Mouse (Mus musculus) T-cell, adult 2 months (primary cell): Measurements from ENCODE around the gene Med13l.

Source experiments
- DNase-seq: peaks from one replicate; pipeline ENCODE4 v3.0.0; 2022; ENCODE audit warnings: low spot score

The Med13l gene

DNA sequence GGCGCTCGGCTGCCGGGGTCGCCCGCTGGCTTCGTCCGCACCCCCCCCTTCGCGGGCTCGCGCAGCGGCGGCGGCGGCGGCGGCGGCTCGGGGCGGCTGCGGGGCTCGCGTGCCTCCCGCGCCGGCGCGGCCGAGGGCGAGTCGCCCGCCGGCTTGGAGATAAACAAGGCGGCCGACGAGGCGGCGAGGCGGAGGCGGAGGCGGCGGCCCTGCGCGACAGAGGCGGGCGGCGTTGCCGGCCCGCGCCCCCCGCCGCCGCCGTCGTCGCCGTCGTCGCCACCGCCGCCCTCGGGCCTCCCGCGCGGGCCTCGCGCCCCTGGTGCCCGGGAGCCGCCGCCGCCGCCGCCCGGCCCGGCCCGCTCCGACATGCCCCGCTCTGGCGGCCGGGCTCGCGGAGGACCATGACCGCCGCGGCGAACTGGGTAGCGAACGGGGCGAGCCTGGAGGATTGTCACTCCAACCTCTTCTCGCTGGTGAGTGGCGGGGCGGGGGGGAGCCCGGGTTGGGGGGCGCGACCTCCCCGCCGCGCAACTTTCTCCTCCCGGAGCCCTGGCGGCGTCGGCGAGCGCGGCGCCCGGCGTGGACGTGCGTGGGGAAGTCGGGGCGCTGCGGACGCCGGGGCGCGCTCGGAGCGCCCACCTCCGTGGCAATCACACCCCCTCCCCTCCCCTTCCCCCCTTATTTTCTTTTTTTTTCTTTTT, at the start of gene Med13l:
Gene Med13l, plus strand, starts transcription at position 295 of the 701 bp plus-strand sequence.
- DNase-seq = peak; percentile 66

DNA sequence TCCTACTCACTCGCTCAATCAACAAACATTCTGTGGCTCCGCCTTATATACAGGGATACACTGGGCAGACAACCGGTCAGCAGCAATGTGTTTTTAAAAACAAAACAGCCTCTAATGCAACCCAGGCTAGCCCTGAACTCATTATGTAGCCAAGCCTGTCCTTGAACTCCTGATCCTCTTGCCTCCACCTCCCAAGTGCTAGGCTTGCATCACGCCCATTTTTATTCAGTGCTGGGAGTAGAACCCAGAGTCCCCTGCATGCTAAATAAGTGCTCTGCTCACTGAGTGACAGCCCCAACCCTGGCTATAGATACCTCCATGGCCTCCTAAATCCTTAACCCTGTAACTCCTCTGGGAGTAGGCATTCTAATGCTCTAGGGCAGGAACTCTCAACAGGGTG, 49.5 kb upstream of the Med13l start:
- no peak for DNase-seq

DNA sequence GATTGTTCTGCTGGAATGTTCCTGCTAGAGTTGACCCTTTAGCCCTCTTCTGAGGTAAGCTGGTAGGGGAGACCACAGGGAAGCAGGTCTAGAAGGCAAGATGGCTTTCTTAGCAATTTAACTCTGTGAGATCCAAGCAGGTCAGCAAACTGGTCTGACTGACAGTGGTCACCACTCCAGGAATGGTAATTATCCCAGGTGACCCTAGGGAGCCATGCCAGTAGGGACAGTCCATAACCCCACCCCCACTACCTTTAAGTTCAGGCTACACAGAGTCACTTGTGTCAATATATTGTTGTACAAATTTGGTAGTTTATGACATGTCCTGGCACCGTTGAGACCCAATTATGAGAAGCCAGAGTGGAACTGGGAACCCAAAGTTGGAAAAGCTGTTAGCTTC, 47.5 kb upstream of the Med13l start:
- no peak for DNase-seq

DNA sequence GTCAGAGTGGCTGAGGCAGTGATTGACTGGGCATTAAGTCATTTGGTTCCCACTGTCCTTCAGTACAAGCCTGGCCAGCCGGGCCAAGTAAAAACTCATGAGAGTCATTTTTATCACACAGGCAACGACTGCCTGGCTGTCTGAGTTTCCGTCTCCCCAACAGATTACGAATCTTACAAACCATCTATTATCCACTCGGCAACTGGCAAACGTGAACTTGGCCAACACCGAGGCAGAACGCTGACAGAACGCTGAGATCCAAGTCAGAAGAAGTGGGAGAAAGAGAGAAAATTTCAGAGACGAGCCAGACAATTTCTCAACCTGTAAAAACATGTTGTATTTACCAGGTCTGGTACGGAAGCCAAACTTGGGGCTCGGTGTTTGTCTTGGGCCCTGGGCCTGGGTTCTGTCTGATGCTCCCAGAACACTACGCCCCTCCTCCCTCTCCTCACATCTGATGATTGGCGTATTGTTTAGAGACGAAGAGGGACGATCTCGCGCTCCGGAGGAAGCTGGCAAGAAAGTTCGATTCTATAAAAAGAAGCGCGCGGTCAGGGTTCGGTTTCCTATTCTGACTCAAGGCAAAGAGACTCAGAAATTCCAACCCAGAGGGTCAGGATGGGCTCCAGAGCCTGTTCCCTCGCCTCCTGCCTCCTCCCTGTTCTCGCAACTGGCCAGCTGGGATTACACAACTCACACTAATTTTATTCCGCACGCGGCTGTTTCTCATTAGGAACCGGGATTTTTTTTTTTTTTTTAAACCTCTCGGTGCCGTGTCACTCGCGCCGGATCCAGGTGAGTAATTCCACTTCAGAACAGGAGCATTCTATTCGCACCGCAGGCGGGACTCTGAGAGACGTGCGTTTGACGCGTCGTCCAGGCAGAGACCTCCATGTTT, 46.6 kb upstream of the Med13l start:
- peak; percentile 24 for DNase-seq

DNA sequence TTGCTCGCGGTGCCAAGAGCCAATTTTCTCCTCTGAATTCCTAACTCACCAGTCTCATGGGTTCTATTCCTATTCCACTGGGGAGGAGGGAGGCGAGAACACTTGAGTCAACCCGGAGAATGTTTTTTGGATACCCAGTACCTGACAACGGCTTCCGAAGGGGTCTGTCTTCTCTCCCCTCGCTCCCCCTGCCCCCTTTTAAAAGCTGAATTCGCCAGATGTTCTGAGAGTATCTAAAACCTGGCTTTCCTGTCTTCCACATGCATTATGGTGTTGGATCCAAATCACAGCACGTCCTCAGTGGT, 46.0 kb upstream of the Med13l start:
- no peak for DNase-seq

DNA sequence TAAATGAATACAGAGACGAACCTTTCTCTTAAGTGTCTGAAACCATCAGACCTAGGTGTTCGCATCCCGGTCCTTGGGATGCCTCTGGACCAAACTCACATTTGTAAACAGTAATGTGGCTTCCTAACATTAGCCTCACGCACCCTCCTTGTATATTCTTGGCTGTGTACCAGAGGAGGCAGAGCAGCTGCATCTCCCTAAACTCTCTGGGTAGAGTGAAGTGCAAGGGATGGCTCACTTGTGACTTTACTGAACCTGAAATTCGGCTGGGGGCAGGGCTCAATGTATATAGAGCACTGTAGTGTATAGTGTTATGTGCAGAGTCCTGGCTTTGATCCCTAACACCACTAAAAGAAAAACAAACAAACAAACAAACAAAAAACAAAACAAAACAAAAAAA, 45.6 kb upstream of the Med13l start:
- no peak for DNase-seq

DNA sequence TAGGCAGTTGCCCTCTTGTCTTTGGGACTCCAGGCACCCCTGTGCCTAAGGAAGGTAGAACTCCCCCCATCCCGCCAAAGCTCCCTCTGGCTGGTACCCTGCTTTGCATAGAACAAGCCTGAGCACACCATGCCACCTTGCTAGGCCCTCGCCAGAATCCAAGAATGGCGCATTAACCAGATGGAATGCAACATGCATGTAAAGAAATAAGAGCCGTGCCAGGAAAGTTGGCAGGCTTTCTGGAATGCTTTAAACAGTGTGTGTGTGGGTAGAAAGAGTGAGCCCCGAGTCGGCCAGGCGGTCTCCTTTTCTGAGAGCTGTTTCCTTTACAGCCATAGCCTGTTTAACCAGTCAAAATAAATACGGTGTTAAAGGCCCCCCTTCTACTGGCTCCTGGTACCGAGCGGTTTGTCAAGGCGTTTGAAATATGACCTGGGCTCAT, 45.2 kb upstream of the Med13l start:
- DNase-seq = no peak

DNA sequence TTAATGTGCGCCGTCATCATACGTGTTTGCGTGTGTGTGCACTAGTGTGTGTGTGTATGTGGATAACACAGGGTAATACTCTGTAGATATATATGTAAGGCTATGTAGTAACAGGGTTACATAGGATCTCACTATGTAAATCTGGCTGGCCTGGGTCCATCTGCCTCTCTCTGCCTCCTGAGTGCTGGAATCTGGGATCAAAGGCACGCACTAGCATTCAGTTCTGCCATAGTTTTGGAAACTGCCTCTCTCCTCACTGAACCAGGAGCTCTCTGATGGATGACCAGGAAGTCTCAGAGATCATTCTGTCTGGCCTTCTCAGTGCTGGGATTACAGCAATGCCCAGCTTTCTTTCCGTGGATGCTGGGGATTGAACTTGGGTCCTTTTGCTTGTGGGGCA, 44.4 kb upstream of the Med13l start:
- no peak for DNase-seq

DNA sequence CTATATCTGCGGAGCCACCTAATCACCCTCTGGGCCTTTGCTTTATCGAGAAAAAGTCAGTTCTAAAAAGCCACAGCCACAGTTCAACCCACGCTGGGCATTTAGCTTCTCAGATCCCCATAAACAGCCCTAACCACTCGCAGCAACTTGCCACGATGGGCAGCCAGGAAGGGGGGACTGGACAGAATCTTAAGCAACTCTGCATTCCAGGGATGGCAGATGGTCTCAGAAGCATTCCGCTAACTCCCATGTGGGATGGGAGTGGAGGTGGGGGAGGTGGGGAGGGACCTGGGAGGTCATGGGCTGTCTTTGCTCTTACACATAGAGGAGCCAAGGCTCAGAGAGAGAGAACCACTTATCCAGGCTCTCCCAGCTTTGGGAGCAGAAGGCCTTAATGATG, 44.0 kb upstream of the Med13l start:
- DNase-seq = no peak

DNA sequence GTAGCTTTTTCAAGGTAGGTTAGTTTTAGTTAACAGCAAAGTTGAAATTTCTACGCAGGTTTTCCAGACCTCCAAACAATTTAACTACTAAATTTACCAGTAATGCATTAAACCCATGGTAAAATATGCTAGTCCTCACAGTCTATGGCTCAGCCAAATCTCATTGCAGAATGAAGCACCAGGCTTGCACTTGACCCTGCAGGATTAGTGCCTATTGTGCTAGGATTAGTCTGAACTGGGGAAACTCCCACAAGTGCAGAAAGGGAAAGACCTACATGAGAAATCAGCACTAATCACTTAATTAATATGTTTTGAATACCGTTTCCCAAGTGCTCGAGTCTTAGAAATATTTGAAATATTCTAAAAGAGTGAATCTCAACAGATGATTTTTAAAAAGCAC, 40.0 kb upstream of the Med13l start:
- DNase-seq = no peak

DNA sequence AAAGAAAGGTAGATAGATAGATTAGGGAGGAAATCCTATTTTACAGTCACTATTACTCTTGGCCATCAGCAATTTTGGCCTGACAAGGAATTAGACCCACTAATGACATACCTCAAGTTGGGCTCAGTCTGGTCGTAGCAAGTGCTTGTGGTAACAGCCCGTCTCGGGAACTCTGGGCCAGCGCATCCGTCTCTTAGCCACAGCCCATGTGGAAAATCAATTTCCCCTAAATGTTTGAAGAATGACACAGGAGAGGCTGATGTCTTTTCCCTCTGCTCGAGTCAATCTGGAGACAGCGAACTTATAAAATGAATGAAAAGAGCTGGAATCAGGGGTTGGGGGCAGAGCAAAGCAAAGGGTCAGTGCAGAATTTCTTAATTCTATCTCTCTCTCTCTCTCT, 36.1 kb upstream of the Med13l start:
- DNase-seq = no peak

DNA sequence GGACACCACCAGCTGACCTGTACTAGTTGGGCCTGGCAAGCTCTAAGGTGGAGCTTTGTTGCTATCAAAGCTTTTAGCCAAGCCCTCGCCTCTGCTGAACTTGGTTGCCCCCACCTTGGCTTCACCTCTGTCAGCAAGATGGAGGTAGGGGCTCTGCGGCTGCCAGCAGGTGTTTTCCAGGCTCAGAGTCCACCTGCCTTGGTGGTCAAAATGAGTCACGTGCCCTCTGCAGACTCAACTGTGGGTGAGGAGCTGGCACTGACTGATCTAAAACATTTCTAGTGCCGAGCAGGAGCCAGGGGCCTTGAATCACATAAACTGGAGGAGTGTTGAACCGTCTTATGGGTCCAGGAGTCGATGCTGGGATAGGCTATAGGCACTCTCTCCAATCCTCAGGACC, 34.8 kb upstream of the Med13l start:
- DNase-seq = no peak

DNA sequence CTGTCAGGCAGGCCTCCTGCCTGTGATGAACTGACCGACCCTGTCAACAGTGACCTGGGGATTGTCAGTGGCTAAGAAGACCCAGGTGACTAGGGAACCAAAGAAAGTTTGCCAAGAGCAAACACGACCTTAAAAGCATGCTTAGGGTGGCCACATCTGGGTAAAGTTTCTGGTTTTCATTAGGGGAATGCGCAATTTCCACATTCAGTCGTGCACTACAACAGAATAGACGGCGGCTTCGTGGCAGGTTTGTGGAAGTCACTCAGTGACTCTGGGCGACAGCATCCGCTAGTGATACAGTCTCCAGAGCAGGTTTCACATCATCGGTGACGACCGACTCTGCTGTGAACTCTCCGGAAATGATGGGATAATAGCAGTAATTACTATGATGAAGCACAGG, 34.0 kb upstream of the Med13l start:
- DNase-seq = no peak

DNA sequence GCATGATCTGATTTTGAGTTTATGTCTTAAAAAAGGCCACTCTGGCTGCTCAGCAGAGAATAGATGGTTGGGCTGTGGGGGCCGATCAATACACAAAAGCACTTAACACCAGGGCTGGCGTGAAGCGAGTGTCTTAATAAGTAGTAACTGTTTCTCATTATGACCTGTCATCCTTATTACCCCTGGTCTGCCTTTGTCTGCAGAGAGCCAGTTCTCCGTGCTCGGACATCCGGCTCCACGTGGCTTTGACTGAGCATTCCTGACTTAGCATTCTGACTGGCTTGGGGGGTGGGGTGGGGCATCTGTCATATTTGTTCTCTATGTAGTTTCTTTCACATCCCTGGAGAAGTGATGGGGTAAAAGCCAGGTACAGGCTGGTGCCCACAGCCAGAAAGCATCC, 31.2 kb upstream of the Med13l start:
- DNase-seq = no peak

DNA sequence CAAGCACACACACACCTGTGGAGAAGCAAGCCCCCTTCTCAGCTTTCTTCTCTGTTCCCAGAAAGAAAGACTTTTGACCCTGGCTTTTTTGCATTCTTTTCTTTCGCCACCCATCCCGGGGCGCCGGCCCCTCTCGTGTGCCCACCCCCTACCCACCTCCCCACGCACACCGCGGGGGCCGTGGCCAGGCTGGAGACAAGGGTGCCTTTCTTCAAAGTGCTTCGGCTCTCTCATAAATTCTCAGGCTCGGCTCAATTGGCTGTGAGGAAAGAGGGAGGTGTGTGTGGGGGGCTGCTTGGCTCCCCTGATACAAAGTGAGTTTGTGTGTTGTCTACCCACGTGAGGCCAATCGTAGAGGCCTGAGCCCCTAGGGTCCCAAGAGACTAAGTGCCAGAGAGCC, 28.4 kb upstream of the Med13l start:
- no peak for DNase-seq

DNA sequence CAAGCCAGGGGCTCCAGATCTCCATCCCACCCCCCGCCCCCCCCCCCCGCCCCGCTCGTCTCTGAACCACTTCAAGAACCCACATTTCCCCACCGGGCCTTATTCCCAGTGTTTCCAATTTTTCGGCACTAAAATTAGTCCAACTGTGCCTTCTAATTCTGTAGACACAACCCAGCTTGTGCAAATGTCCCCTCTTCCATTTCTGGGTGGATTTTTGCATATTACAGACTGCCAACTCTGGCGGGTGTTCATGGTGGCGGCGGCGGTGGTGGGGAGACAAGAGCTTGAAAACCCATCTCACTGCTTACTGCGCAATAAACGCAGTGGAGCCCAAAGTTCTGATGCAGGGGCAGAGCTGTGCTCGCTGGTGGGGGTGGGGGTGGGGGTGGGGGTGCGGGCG, 27.8 kb upstream of the Med13l start:
- DNase-seq = no peak

DNA sequence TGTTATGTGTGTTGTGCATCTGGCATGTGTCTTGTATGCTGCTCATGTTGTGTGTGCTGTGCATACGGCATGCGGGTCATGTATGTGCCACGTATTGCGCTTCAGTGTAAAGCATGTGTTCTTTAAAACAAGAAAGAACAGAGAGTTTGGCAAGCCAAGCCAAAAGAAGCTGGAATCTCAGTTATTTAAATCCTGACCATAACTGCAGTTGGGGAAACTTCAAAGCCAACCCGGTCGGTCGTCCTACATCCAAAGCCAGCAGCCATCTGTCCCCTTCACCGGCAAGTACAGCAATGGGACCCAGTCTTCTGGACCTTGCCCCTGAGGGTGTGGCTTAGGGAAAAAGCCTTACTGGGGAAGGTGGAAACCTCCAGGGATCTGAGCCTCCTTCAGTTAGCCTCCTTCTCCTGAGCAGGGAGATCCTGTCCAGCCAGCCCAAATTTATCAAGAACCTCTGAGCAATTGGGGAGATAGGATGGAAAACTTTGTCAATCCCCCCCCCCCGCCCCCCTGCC, 26.0 kb upstream of the Med13l start:
- DNase-seq = no peak

DNA sequence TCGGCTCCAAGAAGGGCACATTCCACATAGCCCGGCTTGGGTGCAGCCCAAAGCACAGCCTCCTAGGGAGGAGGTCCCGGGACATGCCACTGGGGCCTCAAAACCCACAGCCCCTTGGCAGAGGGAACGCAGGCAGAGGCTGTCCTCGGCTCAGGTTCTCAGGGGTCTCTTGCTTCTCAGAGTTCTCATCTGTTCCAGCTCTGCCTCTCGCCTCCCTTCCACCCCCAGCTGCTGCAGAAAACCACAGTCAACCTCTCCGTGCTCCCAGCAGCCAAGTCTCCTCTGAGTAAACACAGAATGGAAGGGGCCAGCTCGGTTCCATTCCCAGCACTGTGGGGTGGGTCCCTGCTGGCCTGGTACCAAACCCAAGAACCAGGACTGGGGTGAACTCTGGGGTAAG, 25.3 kb upstream of the Med13l start:
- no peak for DNase-seq

DNA sequence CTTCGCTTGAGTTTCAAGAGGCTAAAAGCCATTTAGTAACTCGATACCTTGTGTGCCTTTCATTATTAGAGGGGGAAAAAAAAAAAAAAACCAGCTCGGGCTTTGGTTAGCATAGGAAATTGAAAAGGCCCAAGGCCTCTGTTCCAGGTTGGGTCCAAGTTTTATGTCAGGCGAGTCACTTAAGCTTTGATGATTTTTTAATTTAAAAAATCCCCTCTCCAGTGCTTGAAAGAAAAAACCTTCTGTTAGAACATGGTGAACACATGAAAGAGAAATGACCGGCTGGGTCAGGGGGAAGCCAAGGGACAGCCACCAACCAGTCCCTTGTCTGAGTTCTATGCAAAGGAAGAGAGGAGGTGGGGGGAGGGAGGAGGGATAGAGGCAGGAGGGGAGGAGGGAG, 22.0 kb upstream of the Med13l start:
- DNase-seq = no peak

DNA sequence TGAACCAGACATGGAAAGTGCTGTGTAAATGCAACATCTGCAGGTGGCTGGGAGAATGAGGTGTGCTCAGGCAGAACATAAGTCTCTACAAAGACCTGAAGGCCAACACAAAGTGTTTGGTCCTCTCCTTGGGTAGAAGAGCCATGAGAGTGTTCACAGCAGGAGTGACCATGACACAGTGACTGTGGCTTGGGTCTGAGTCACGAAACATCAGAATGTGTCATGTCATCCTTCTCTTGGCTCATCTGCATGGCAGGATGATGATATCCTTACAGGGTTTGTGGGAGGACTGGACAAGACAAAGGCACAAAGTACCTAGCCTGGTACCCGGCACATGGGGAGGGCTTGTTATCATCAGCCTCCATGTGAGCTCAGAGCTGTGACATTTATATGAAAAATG, 16.7 kb upstream of the Med13l start:
- no peak for DNase-seq

DNA sequence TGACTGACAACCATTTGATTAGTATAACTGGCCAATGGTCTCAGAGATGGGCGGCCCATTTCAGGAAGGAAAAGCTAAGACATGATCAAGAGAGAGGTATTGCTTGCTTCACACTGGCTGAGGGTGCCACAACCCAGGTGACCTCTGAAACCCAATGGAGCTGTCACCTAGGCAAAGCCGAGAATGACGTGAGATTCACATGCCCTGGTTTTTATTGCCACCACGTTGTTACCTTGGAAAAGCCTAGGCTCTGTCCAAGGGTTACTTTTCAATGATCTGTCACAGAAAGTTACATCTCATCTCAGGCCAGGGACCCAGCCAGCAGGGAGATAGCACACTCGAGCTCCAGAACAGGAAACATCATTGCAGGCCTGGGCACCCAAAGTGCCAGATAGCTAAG, 10.0 kb upstream of the Med13l start:
- DNase-seq = no peak

DNA sequence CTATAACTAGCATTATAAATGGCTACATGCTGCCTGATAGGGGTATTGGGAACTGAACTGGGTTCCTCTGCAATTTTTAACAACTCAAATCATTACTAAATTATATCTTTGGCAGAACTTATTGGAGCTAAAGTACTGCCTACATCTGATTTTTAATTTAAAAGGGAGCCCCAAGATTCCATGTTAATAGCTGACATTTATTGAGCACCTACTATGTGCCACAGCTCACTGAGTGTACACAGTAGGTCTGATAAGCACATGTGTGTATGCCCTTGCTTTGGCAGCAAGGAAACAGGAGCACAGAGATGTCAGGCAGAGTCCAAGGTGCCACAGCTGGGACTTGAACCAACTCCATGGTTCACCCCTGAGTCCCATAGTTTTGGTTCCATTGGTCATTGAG, 7.2 kb upstream of the Med13l start:
- no peak for DNase-seq

DNA sequence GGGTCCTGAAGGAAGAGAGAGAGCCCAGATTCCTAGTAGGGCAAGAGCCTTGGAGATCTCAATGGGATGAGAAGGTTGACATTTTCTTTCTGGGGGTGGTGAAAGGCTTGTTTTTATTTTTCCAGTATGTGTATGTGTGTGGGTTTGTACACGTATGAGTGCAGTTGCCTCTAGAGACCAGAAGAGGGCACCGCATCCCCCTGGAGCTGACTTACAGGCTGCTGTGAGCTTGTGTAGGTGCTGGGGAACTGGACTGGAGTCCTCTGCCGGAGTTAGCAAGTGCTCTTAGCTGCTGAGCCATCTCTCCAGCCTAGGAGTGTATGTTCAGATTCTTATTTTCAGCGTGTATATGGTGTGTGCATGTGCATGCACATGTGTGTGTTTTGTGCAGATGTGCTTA, 5.2 kb upstream of the Med13l start:
- DNase-seq = no peak
